Mouse (Mus musculus): ENCODE data around the gene Shc1.

Gene Shc1

DNA sequence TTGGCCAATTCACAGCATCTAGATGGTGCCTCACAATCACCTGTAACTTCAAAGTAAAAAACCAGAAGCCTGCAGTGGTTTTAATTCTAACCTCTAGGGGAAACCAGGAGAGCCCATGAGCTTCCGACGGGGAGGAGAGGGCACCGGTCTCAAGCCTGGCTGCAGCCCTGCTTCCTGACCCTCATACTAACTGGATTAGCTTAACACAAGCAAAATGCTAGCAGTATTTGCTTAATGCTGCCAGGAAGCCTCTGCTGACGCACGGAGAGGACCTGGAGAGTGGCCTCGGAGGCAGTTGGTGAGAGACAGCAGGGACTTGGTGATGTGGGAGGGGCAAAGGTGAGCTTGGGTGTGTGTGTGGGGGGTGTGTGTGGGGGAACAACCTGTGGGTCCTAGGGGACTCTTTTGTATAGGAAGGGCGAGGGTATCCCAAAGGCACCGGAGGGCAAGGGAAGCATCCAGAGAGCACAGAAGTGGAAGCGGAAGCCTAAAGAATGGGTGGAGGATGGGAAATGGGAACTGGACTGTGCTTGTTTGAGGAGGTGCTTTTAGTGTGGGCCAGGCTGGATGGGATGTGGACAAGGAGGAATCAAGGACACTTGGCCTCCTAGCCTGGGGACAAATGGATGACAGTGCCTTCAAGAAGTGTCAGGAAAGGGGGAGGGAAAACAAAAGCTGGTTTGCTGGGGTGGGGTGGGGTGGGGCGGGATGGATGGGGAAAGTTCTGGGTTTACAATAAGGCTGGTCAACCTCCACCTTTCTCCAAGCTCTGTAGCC lies 36.3 kb downstream of the Shc1 start, which contains the start of gene Pmvk:
Gene Pmvk, plus strand, starts transcription at position 141 of the 777 bp plus-strand sequence.
- DNase-seq, result no peak

DNA sequence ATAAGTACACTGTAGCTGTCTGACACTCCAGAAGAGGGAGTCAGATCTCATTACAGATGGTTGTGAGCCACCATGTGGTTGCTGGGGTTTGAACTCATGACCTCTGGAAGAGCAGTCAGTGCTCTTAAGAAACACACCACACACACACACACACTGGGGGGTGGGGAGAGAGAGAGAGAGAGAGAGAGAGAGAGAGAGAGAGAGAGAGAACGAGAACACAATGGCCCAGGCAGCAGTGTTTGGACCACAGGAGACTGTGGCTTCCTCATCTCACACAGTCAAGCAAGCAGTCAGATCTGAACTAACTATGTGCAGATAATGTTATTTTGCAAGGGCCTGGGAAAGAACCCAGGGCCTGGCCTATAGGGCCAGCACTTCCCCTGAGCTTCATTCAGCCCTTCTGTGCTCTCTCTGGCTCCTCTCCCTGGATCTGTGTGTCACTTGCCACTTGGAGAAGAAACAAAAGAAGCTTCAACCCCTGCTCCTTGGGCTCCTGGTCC lies 37.6 kb downstream of the Shc1 start:
- DNase-seq, result no peak

DNA sequence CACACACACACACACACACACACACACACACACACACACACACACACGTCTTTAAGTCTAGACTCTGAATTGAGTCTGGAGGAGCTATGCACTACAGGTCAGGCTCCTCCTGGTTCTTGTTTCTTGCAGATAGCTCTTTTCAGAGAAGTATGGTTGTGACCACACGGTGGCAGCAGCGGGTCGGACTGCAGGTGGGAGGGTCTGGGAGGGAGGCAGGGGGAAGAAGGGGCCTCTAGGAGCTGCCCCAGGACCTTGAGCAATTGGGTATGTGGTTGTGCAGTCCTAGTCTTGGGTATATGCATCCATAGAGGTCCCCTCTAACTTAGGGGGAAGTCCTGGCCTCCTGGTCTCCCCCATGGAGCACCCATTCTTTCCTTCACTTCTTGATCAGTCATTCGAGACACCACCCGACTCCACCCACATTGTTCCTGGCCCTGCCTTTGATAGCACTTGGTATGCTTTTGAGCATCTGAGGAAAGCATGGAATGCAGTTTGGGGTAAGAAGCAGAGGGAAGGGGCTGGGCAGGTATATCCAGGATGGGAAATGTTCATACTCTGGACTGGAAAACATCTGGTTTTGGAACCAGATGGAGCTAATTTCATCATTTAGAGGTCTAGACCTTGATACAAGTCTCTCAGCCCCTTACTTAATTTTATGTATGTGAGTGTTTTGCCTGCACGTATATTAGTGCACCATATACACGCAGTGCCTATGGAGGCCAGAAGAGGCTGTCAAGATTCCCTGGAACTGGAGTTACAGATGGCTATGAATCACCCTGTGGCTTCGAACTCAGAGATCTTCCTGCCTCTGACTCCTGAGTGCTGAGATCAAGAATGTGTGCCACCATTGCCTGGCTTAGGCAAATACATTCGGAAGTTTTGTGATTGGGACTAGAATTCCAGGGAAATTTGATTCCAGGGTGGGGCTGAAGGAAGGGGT lies 38.8 kb downstream of the Shc1 start:
- peak; percentile 76 for DNase-seq

DNA sequence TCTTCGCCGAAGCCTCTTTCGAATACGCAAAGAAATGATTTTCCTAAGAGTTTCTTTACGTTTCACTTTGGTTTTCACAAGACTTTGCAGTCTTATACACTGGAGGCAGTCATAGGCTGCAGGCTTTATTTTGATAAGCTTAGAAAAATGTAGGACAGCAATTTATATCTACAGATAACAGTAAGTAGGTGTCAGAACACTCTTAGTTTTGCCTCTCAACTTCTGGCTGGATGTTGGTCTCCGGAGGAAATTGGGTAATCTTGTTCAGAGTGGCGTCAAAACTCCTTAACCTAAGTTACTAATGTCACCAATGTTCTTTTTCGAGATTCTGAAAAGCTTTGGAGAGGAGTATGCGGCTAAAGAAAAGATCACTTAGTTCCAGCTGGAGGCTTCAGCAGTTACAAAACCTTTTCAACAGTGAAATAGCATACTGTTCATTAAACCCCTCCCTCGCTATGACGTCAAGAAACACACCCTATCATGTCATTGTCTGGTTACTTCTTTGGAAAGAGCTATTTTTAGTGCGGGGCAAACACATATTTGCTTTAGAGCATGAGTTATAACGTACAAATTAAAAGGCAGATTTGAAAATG lies 40.2 kb downstream of the Shc1 start:
- no peak for DNase-seq

DNA sequence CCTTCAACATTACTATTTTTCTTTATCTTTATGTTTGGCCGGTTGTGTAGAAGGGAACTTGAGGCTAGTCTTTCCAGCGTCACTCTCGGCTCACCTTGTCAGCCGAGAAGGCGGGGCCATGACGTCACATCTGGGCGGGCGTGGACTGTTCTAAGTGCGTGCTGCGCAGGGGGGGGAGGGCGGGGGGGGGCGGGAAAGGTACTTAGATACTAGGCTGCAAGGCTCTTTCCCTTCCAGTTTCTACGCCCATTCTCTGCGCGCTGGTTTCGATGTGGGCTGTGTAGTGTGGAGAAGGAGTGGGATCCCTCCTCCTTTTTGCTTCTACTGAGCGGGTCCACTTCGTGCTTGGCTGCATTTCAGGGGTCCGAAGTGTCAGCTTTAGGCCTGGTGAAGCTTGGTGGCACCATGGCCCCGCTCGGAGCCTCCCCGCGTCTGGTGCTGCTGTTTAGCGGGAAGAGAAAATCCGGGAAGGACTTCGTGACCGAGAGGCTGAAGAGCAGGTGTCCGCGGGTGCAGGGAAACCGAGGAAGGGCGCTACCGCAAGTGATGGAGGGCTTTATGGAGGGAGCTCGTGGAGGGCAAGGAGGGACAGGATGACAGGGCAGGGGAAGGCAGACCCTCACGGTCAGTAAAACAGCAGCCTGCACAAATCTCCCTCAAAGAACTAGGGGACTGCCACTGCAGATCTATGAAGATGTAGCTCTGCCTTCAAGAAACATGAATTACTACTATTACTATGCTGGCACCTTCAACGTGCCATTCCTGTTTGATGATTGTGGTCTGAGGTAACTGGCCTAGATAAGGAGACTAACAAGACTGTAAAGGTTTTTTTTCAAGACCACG lies 40.9 kb downstream of the Shc1 start:
- peak; percentile 95 for DNase-seq

DNA sequence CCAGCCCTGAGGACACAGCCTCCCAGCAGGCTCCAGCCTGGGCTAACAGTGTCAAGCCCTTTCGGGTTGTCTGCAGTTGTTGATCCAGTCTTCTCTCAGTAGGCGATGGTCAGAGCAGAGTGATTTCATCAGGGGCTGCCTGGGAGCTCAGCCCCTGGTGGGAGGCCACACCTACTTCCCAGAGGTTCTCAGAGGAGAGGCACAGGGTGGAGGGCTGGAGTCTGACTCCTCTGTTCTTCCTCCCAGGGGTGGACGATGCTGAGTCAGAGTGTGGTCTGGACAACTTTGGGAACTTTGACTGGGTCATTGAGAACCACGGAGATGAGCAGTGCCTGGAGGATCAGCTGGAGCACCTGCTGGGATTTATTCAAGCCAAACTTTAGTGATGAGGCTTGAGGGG lies 50.0 kb downstream of the Shc1 start:
- DNase-seq, result no peak

DNA sequence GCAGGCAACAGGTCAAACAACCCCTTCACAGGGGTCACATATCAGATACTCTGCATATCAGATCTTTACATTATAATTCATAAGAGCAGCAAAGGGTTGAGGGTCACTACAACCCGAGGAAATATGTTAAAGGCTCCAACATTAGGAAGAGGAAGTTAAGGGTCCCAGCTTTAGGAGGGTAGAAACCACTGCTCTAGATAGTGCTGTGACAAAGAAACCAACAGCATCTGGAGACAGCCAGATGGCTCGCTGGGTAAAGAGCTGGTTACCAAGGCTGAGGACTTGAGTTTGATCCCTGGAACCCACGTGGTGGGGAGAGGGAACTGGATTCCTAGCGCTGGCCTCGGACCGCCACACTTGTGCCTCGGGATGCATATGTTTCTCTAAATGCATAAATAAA lies 54.0 kb downstream of the Shc1 start:
- no peak for DNase-seq

DNA sequence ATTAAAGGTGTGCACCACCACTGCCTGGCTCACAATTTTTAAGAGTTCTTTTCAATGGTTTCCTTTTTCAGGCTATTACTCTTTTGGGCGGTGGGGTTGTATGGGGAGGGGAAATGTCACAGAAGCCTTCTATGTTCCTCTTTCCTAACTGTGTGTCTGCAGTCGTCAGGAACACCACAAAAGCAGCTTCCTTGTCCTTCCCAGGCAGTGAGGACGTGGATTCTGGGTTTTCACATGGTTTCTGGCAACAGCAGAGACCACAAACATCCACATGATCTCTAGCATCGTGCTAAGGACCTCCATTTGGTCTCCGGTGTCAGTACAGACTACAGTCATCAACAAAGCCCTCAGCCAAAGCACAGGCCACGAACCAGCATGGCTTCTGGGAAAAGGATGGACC lies 55.6 kb downstream of the Shc1 start:
- DNase-seq, result no peak

DNA sequence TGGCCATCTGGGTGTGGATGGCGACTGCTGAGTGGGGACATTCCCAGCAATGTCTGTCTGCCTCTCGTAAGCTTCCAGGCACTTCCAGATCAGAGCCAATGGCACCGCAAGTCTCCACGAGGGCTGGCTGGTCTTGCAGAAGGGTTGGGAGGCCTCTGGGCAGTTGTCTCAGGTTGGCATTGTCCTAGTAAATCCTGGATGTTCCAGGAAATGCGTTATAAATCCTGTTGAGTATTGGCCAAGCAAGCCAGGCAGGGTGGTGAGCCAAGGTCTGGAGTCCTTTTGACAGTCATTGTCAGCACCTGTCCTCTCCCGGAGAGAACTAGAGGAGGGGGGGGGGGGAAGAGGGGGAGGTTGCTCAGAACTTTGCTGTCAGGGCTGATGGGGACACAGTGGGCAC lies 60.8 kb downstream of the Shc1 start:
- no peak for DNase-seq

Measured in kidney, postnatal 14 days (tissue).